Mouse (Mus musculus): ENCODE measurements at regions not wholly inside any gene's neighbourhood (a gene's known extent, or its start where the extent isn't known, plus 50 kb on each side); places are given as distances from the start of the nearest gene placed in this dataset.

DNA sequence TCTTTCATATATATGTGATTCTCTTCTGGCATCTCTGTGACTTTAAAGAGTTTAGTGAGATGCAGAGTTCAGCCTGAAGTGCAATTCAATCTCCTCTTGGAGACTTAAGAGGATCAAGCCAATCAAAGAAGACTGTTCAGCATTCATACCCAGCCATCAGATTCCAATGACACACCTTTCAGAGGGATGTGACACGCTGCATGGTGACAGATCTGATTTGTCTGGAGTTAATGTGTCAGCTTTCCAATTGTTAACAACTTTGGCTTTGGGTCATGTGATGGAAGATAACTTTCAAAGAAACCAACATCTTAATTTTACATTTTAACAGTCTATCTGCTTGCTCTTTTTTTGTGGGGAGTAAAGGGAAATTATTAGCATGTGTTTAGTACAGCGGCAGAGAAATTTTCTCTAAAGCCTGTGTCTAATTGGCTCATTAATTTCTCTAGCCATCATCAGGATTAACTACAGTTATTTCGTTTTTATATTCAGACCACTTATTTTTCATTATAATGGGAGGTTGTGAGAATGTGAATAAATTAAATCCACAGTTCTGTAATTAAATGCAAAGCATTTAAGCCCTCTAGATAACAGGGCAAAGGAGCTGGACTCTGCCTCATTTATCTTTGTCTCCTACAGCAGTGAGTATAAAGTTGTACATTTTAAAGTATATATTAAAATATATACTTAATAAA, 108.2 kb upstream of the Adamts5 start:
- Histone ChIP-seq H3K36me3 (replicated peaks in 1 of 2; ENCODE audit: control insufficient read depth in 1 of 2, insufficient read depth in 1 of 2, low read length in 1 of 2) (no peaks in the 10 kb centered on the region), H3K9ac (ENCODE audit: insufficient read depth, low read depth) (no peak overlapping the region), H3K4me2 (ENCODE audit: insufficient read depth, low read depth, poor library complexity, severe bottlenecking) (no peak overlapping the region), H3K4me1 (ENCODE audit: control insufficient read depth in 1 of 2, insufficient read depth in 2 of 2) (no peaks in the 10 kb centered on the region), H3K9me3 (replicated peaks; ENCODE audit: low read length) (no peaks in the 10 kb centered on the region), H3K4me3 (replicated peaks in 1 of 3; ENCODE audit: low read depth in 2 of 3, low read length in 2 of 3, poor library complexity in 1 of 3) (no peak overlapping the region), H3K27me3 (replicated peaks) (no peaks in the 10 kb centered on the region), H3K27ac (ENCODE audit: insufficient read depth, low read depth) (no peak overlapping the region), H3K79me2 (replicated peaks; ENCODE audit: control insufficient read depth, extremely low read depth, insufficient read depth, poor library complexity, severe bottlenecking) (no peaks in the 10 kb centered on the region)
- in situ Hi-C loops (cut with MboI; ENCODE audit: low pct_ligation_motif_present, low pct_unique_long_range_greater_than_20kb, low sequenced_read_pairs) (no loop called here), dilution Hi-C loops (cut with MboI; ENCODE audit: extremely low pct_ligation_motif_present, extremely low pct_unique_long_range_greater_than_20kb, low sequenced_read_pairs) (no loop called here)
- no peak for TF ChIP-seq ZMIZ1 (IDR thresholded peaks at IDR 0.05; ENCODE audit: low read depth, low read length)
- TF ChIP-seq NRF1 (IDR thresholded peaks at IDR 0.05; ENCODE audit: low read depth, low read length), result no peak
- no peak for TF ChIP-seq USF2 (conservative IDR thresholded peaks at IDR 0.05; ENCODE audit: low read depth, low read length)
- no peak for TF ChIP-seq ETS1 (conservative IDR thresholded peaks at IDR 0.05; ENCODE audit: low read depth, low read length)
- no peak for TF ChIP-seq NELFE (IDR thresholded peaks at IDR 0.05; ENCODE audit: low read depth, low read length)
- no peak for TF ChIP-seq JUND (conservative IDR thresholded peaks at IDR 0.05; ENCODE audit: low read depth, low read length)
- no peak for TF ChIP-seq MAX (IDR thresholded peaks at IDR 0.05; ENCODE audit: low read length)
- TF ChIP-seq GABPA (IDR thresholded peaks at IDR 0.05; ENCODE audit: insufficient replicate concordance, low read depth, low read length), result no peak
- no peak for TF ChIP-seq TBP (conservative IDR thresholded peaks at IDR 0.05; ENCODE audit: low read depth, low read length)
- TF ChIP-seq MXI1 (IDR thresholded peaks at IDR 0.05; ENCODE audit: low read depth, low read length), result no peak
- TF ChIP-seq USF1 (IDR thresholded peaks at IDR 0.05; ENCODE audit: low read depth, low read length), result no peak
- TF ChIP-seq PAX5 (IDR thresholded peaks at IDR 0.05; ENCODE audit: low read length), result no peak
- no peak for TF ChIP-seq CHD2 (IDR thresholded peaks at IDR 0.05; ENCODE audit: low read length)
- no peak for TF ChIP-seq EP300 (IDR thresholded peaks at IDR 0.05; ENCODE audit: low read length)
- TF ChIP-seq E2F4 (IDR thresholded peaks at IDR 0.05; ENCODE audit: insufficient replicate concordance, low read depth, low read length), result no peak
- TF ChIP-seq CTCF (conservative IDR thresholded peaks at IDR 0.05 in 1 of 2, IDR thresholded peaks at IDR 0.05 in 1 of 2; ENCODE audit: low read depth in 2 of 2, low read length in 2 of 2), result no peak
- no peak for TF ChIP-seq ZNF384 (IDR thresholded peaks at IDR 0.05; ENCODE audit: low read depth, low read length)
- no peak for TF ChIP-seq HCFC1 (IDR thresholded peaks at IDR 0.05; ENCODE audit: low read depth, low read length)
- DNase-seq (ENCODE audit: extremely low read depth), result no peak

DNA sequence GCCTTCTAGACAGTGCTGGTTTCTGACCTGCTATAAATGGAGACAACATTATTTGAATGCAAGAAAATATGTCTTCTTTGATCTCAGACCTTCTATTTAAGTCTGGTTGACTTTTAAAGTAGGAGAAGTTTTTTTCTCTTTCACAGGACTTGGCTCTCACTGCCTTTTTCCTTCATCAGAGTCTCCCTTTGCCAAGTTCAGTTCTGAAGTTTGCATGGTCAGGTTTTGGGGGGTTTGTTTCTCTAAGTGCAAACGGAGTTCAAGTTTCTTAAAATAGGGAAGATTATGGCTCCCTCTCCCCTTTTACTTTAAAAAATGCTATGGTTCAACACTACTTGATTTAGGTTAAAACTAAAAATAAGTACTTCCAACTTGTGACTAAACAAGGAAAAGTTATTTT, 106.2 kb upstream of the Adamts5 start:
- H3K9ac ChIP-seq (ENCODE audit: insufficient read depth, low read depth), result no peak overlapping the region
- no peaks in the 10 kb centered on the region for H3K27me3 ChIP-seq (replicated peaks)
- H3K9me3 ChIP-seq (replicated peaks; ENCODE audit: low read length), result no peaks in the 10 kb centered on the region
- in situ Hi-C loops (cut with MboI; ENCODE audit: low pct_ligation_motif_present, low pct_unique_long_range_greater_than_20kb, low sequenced_read_pairs) (no loop called here), dilution Hi-C loops (cut with MboI; ENCODE audit: extremely low pct_ligation_motif_present, extremely low pct_unique_long_range_greater_than_20kb, low sequenced_read_pairs) (no loop called here)
- H3K36me3 ChIP-seq (replicated peaks in 1 of 2; ENCODE audit: control insufficient read depth in 1 of 2, insufficient read depth in 1 of 2, low read length in 1 of 2), result no peaks in the 10 kb centered on the region
- no peak overlapping the region for H3K27ac ChIP-seq (ENCODE audit: insufficient read depth, low read depth)
- H3K79me2 ChIP-seq (replicated peaks; ENCODE audit: control insufficient read depth, extremely low read depth, insufficient read depth, poor library complexity, severe bottlenecking), result no peaks in the 10 kb centered on the region
- H3K4me2 ChIP-seq (ENCODE audit: insufficient read depth, low read depth, poor library complexity, severe bottlenecking), result no peak overlapping the region
- no peaks in the 10 kb centered on the region for H3K4me1 ChIP-seq (ENCODE audit: control insufficient read depth in 1 of 2, insufficient read depth in 2 of 2)
- no peak for TF ChIP-seq USF2 (conservative IDR thresholded peaks at IDR 0.05; ENCODE audit: low read depth, low read length)
- TF ChIP-seq MAX (IDR thresholded peaks at IDR 0.05; ENCODE audit: low read length), result no peak
- no peak for TF ChIP-seq UBTF (IDR thresholded peaks at IDR 0.05; ENCODE audit: low read depth, low read length)
- no peak for TF ChIP-seq POLR2AphosphoS2 (IDR thresholded peaks at IDR 0.05; ENCODE audit: low read depth, low read length)
- no peak for TF ChIP-seq SMC3 (IDR thresholded peaks at IDR 0.05; ENCODE audit: low read depth, low read length)
- no peak for TF ChIP-seq IRF4 (IDR thresholded peaks at IDR 0.05; ENCODE audit: low read depth, low read length)
- no peak for TF ChIP-seq NRF1 (IDR thresholded peaks at IDR 0.05; ENCODE audit: low read depth, low read length)
- TF ChIP-seq USF1 (IDR thresholded peaks at IDR 0.05; ENCODE audit: low read depth, low read length), result no peak
- no peak for TF ChIP-seq RCOR1 (conservative IDR thresholded peaks at IDR 0.05; ENCODE audit: low read depth, low read length)
- DNase-seq (ENCODE audit: extremely low read depth), result no peak
- no peak overlapping the region for H3K4me3 ChIP-seq (replicated peaks in 1 of 3; ENCODE audit: low read depth in 2 of 3, low read length in 2 of 3, poor library complexity in 1 of 3)

Measured in CH12.LX (cell line).